Mouse (Mus musculus) liver, embryonic 11.5 days (tissue): ENCODE results near the gene Smad5. TPM values are rescaled to one million over a fixed set of nuclear protein-coding genes. Genes with fewer than 3 reads are reported as not detected.

Experiments used
- ATAC-seq: fragments of 200-750 bp; cut with Nextera tagmentation; replicated peaks from 2 replicates; pipeline ENCODE4 v1.8.0; 2017; ENCODE audit warnings: moderate number of reproducible peaks, mild to moderate bottlenecking, moderate TSS enrichment, moderate library complexity; ENCODE audit not compliant: low FRiP score
- DNase-seq: peaks from one replicate; pipeline ENCODE4 v3.0.0-alpha.2; 2017; ENCODE audit warnings: low spot score
- H3K27ac ChIP-seq: fragments of 300-500 bp; sonication (generic); 2 replicates; pipeline ENCODE4 v1.5.1; 2014; ENCODE audit warnings: mild to moderate bottlenecking, low read depth, low read length, control low read depth
- H3K27me3 ChIP-seq: fragments of 300-500 bp; sonication (generic); replicated peaks from 2 replicates; pipeline ENCODE4 v1.6.1; 2014; ENCODE audit warnings: low read length, mixed read lengths; ENCODE audit not compliant: control insufficient read depth, insufficient read depth
- H3K36me3 ChIP-seq: fragments of 300-500 bp; sonication (generic); 2 replicates; pipeline ENCODE4 v1.6.1; 2014; ENCODE audit warnings: mild to moderate bottlenecking, low read length, moderate library complexity, mixed read lengths; ENCODE audit not compliant: control insufficient read depth, insufficient read depth
- H3K4me1 ChIP-seq: fragments of 300-500 bp; sonication (generic); replicated peaks from 2 replicates; pipeline ENCODE4 v1.6.1; 2014; ENCODE audit warnings: low read length, mixed read lengths; ENCODE audit not compliant: control insufficient read depth, insufficient read depth
- H3K4me2 ChIP-seq: fragments of 300-500 bp; sonication (generic); 2 replicates; pipeline ENCODE4 v1.6.1; 2014; ENCODE audit warnings: mild to moderate bottlenecking, control low read depth, moderate library complexity
- H3K4me3 ChIP-seq: fragments of 300-500 bp; sonication (generic); 2 replicates; pipeline ENCODE4 v1.5.1; 2014; ENCODE audit warnings: low read depth, low read length, control low read depth
- H3K9ac ChIP-seq: fragments of 300-500 bp; sonication (generic); 2 replicates; pipeline ENCODE4 v1.6.1; 2014; ENCODE audit warnings: low read depth, low read length, control low read depth
- H3K9me3 ChIP-seq: fragments of 300-500 bp; sonication (generic); 2 replicates; pipeline ENCODE4 v1.6.1; 2016; ENCODE audit warnings: low read length, inconsistent platforms, mixed read lengths; ENCODE audit not compliant: control insufficient read depth
- WGBS: fragments of 180-500 bp; shearing (Covaris S2); extraction: QIAGEN DNeasy Blood & Tissue Kit; methylation state at CpG from one replicate; pipeline ENCODE4 v1.1.7; 2014; 5-methylcytosine and 5-hydroxymethylcytosine counted together
- polyA plus RNA-seq: library from polyadenylated mRNA; unstranded; fragments of >200 nt; fragmentation: Nextera tagmentation; extraction: Ambion mirVana; gene quantifications from 2 replicates; pipeline ENCODE4 v1.2.1, GENCODE M21; 2014

The Smad5 gene
- polyA plus RNA-seq, 1 experiment from 2014 or later, result 16.8 TPM

GRCm38 (mm10) chr13:56770786-56771185 lies 68.0 kb downstream of the Smad5 start:
- WGBS, result 59% methylated on average over 5 of the region's 5 CpGs
- no peak for ATAC-seq

GRCm38 (mm10) chr13:56772592-56772991 lies 69.8 kb downstream of the Smad5 start:
- Histone ChIP-seq H3K27me3 (no peaks in the 10 kb centered on the region), H3K27ac (no peak overlapping the region), H3K4me3 (no peak overlapping the region), H3K4me2 (no peak overlapping the region), H3K4me1 (no peaks in the 10 kb centered on the region), H3K36me3 (no peaks in the 10 kb centered on the region), H3K9ac (no peak overlapping the region), H3K9me3 (no peaks in the 10 kb centered on the region)
- DNase-seq, result no peak
- ATAC-seq, result no peak
- 40% methylated on average over 3 of the region's 3 CpGs for WGBS

More at GRCm38 (mm10) chr13:56770786-56771185, 68.0 kb downstream of the Smad5 start:
- H3K4me3 ChIP-seq, result no peak overlapping the region
- H3K9me3 ChIP-seq, result no peaks in the 10 kb centered on the region
- no peak overlapping the region for H3K4me2 ChIP-seq
- H3K36me3 ChIP-seq, result no peaks in the 10 kb centered on the region
- no peak for DNase-seq
- H3K4me1 ChIP-seq, result no peaks in the 10 kb centered on the region
- H3K27ac ChIP-seq, result no peak overlapping the region
- no peaks in the 10 kb centered on the region for H3K27me3 ChIP-seq
- no peak overlapping the region for H3K9ac ChIP-seq

DNA sequence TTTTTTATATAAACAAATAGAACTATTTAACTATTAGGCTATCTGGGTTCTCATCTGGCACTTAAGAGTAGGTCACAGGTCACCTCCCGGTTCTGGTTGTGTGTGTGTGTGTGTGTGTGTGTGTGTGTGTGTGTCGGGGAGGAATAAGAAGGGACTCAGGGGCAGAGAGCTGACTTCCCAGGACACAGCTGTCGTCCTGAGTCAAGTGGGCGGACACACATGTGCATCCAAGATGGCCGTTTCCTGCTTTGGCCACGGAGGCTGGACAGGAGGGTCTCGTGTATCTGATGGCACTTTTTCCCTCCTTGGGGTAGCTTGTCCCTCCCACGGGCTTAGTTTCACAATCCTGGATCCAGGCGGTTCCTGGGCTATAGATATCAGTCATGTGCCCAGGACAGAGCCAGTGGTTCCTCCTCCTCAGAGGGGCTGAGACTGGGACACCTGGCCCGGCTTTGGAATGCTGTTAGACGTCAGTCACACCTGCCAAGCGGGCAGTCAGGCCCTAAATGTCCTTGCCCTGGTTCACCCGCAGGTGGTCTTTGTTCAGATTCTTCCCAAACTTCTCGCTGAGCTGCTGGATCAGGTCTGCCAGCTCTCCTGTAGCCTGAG lies 70.6 kb downstream of the Smad5 start:
- ATAC-seq (no peak), DNase-seq (no peak)
- Histone ChIP-seq H3K4me2 (no peak overlapping the region), H3K4me3 (no peak overlapping the region), H3K27me3 (no peaks in the 10 kb centered on the region), H3K4me1 (no peaks in the 10 kb centered on the region), H3K9me3 (no peaks in the 10 kb centered on the region), H3K27ac (no peak overlapping the region), H3K36me3 (no peaks in the 10 kb centered on the region), H3K9ac (no peak overlapping the region)
- 49% methylated on average over 14 of the region's 14 CpGs for WGBS

DNA sequence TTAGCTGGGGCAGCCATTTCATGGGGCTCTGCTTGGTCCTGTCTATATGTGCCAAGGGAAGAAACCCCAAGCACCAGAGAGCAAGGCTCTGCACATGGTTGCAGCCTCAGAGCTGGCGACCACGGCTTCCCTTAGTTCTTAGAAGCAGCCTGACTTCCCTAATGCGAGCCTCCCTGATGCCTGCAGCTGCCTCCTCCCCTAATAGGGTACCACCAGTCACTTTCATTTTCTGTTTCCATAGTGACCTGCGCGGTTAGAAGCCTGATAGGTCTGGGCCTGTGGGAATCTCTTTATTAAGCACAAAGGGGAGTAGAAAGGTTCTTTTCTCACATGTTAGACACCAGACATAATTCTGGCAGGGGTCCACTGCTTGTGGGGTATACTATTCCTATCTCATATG lies 71.5 kb downstream of the Smad5 start:
- Histone ChIP-seq H3K9ac (no peak overlapping the region), H3K4me1 (no peaks in the 10 kb centered on the region), H3K27me3 (no peaks in the 10 kb centered on the region), H3K9me3 (no peaks in the 10 kb centered on the region), H3K4me3 (no peak overlapping the region), H3K4me2 (no peak overlapping the region), H3K36me3 (no peaks in the 10 kb centered on the region), H3K27ac (no peak overlapping the region)
- ATAC-seq (no peak), DNase-seq (no peak)
- WGBS, result 38% methylated on average over 5 of the region's 5 CpGs

GRCm38 (mm10) chr13:56780746-56781469 lies 78.1 kb downstream of the Smad5 start:
- H3K4me1 ChIP-seq, result no peaks in the 10 kb centered on the region
- DNase-seq (no peak), ATAC-seq (no peak)
- no peak overlapping the region for H3K4me3 ChIP-seq
- no peaks in the 10 kb centered on the region for H3K9me3 ChIP-seq
- no peak overlapping the region for H3K9ac ChIP-seq
- no peak overlapping the region for H3K27ac ChIP-seq
- H3K36me3 ChIP-seq, result no peaks in the 10 kb centered on the region
- H3K27me3 ChIP-seq, result no peaks in the 10 kb centered on the region
- no peak overlapping the region for H3K4me2 ChIP-seq
- 60% methylated on average over 13 of the region's 13 CpGs for WGBS

DNA sequence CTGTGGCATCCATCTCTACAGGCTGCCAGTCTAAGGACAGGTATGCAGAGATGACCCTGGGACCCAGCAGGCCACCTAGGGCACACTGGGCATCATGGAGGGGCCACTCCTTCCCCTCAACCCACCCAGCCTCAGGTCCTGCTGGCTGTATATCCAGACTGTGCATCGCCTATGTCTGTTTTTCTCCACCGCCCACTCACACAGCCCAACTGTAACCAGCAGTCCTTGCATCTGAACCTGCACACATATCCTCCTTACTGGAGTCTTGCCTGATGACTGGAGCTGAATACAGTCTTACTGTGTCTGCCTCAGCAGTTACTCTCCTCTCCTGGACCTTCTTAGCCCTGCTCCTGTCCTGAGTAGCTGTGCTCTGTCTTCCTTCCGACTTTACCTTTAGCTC lies 78.9 kb downstream of the Smad5 start:
- no peak overlapping the region for H3K27ac ChIP-seq
- no peak overlapping the region for H3K4me2 ChIP-seq
- no peaks in the 10 kb centered on the region for H3K4me1 ChIP-seq
- H3K36me3 ChIP-seq, result no peaks in the 10 kb centered on the region
- DNase-seq, result no peak
- H3K4me3 ChIP-seq, result no peak overlapping the region
- H3K9me3 ChIP-seq, result no peaks in the 10 kb centered on the region
- 85% methylated on average over 3 of the region's 3 CpGs for WGBS
- no peaks in the 10 kb centered on the region for H3K27me3 ChIP-seq
- no peak overlapping the region for H3K9ac ChIP-seq
- no peak for ATAC-seq

DNA sequence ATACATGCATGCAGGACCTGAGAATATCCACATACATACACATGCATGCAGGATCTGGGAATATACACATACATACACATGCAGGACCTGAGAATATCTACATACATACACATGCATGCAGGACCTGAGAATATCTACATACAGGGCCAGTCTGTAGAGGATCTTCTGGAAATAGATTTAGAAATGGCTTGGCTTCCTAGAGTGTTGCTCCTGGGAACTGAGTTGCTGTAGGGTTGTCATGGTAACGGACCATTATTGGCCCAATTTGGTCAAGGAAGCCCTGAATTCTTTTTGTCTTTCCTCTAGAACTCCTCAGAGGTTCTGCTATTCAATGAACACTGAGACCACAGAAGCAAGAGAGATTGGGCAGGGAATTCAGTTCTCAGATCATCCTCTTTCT lies 79.8 kb downstream of the Smad5 start:
- H3K36me3 ChIP-seq, result no peaks in the 10 kb centered on the region
- DNase-seq, result no peak
- 67% methylated on average over 1 of the region's 1 CpGs for WGBS
- H3K27me3 ChIP-seq, result no peaks in the 10 kb centered on the region
- no peak overlapping the region for H3K4me2 ChIP-seq
- H3K27ac ChIP-seq, result no peak overlapping the region
- no peak overlapping the region for H3K4me3 ChIP-seq
- no peaks in the 10 kb centered on the region for H3K9me3 ChIP-seq
- no peak overlapping the region for H3K9ac ChIP-seq
- no peak for ATAC-seq
- no peaks in the 10 kb centered on the region for H3K4me1 ChIP-seq

DNA sequence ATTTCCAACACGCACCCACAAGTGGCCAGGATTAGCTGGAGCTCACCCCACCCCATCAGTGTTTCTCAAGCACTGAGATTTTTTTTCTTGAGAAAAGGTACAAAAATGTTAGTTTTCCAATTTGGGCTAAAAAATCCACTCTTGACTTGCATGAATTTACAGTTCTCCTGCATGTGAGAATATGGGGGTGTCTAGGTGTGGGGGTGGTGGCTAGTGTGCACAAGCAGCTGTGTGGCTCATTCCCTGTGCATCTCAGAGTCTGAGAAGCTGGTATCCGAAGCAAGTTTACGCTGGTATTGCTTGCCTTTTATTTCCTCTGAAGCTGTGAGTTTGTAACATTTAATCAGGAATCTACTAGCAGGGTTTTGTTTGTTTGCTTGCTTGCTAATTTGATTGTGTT lies 87.9 kb downstream of the Smad5 start:
- H3K9ac ChIP-seq, result no peak overlapping the region
- no peak overlapping the region for H3K27ac ChIP-seq
- WGBS, result 89% methylated on average over 3 of the region's 3 CpGs
- no peaks in the 10 kb centered on the region for H3K36me3 ChIP-seq
- H3K4me2 ChIP-seq, result no peak overlapping the region
- ATAC-seq (no peak), DNase-seq (no peak)
- H3K27me3 ChIP-seq, result no peaks in the 10 kb centered on the region
- H3K9me3 ChIP-seq, result no peaks in the 10 kb centered on the region
- no peaks in the 10 kb centered on the region for H3K4me1 ChIP-seq
- no peak overlapping the region for H3K4me3 ChIP-seq
